Mouse (Mus musculus) myocyte (in vitro differentiated cells): ENCODE data around the gene Ppfibp1.

Experiments used
- CEBPB ChIP-seq: IDR thresholded peaks from 2 replicates; pipeline ENCODE4 v1.6.1; 2011; ENCODE audit warnings: mild to moderate bottlenecking, moderate library complexity; ENCODE audit not compliant: poor library complexity, insufficient read depth, severe bottlenecking
- E2F4 ChIP-seq: IDR thresholded peaks from one replicate; pipeline ENCODE4 v1.6.1; 2011; ENCODE audit warnings: mild to moderate bottlenecking, control low read depth, moderate library complexity; ENCODE audit not compliant: insufficient read depth
- MAX ChIP-seq: IDR thresholded peaks from one replicate; pipeline ENCODE4 v1.6.1; 2011; ENCODE audit warnings: low read depth, mild to moderate bottlenecking, control low read depth
- MYOD1 ChIP-seq, 3 experiments: IDR thresholded peaks; one replicate each; pipeline ENCODE4 v1.6.1; 2011; ENCODE audit warnings: control low read depth in 2 of 3, low read depth in 2 of 3, mild to moderate bottlenecking in 2 of 3, moderate library complexity in 1 of 3; ENCODE audit not compliant: insufficient read length in 2 of 3, control insufficient read depth in 1 of 3
- MYOG ChIP-seq, 3 experiments: IDR thresholded peaks; one replicate each; pipeline ENCODE4 v1.6.1; 2011; ENCODE audit warnings: control low read depth in 2 of 3, low read depth in 2 of 3, mild to moderate bottlenecking in 2 of 3; ENCODE audit not compliant: insufficient read length in 2 of 3, control insufficient read depth in 1 of 3, insufficient read depth in 1 of 3
- POLR2A ChIP-seq: IDR thresholded peaks from one replicate; pipeline ENCODE4 v1.6.1; 2011; ENCODE audit warnings: low read depth, mild to moderate bottlenecking, control low read depth, moderate library complexity; ENCODE audit not compliant: insufficient read length
- POLR2AphosphoS2 ChIP-seq: IDR thresholded peaks from one replicate; pipeline ENCODE4 v1.6.1; 2011; ENCODE audit warnings: low read depth, control low read depth; ENCODE audit not compliant: insufficient read length
- REST ChIP-seq: IDR thresholded peaks from one replicate; pipeline ENCODE4 v1.6.1; 2011; ENCODE audit warnings: mild to moderate bottlenecking, control low read depth, moderate library complexity; ENCODE audit not compliant: insufficient read depth, insufficient read length
- SRF ChIP-seq: IDR thresholded peaks from one replicate; pipeline ENCODE4 v1.6.1; 2011; ENCODE audit warnings: low read depth; ENCODE audit not compliant: control insufficient read depth, insufficient read length
- TCF12 ChIP-seq: IDR thresholded peaks from one replicate; pipeline ENCODE4 v1.6.1; 2011; ENCODE audit warnings: mild to moderate bottlenecking, control low read depth; ENCODE audit not compliant: poor library complexity, insufficient read depth, severe bottlenecking
- TCF3 ChIP-seq: IDR thresholded peaks from one replicate; pipeline ENCODE4 v1.6.1; 2011; ENCODE audit warnings: low read depth, control low read depth; ENCODE audit not compliant: insufficient read length
- USF1 ChIP-seq: IDR thresholded peaks from one replicate; pipeline ENCODE4 v1.6.1; 2011; ENCODE audit warnings: low read depth, mild to moderate bottlenecking, control low read depth, moderate library complexity

DNA sequence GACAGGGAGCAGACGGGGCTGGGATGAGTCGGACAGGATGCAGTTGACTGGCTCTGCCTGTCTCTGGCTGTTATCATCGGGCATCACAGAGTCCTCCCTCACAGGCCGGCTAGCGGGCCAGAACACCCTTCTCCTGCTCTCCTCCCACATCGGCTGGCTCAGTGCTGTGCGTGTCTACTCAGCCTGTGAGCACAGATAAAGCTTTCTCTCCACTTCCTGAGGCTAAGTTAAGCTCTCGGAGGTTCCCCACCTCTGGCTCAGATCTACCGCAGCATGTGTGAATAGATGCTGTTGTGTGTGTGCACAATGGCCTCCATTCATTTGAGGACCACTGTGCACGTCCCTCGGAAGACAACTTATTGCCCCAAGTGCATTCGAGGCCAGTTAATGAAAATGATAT is 67.6 kb downstream of the Ppfibp1 start:
- TF ChIP-seq MAX = no peak
- no peak for TF ChIP-seq USF1
- TF ChIP-seq POLR2A = no peak
- no peak for TF ChIP-seq REST
- no peak for TF ChIP-seq TCF12
- no peak for TF ChIP-seq E2F4
- no peak for TF ChIP-seq MYOG (IDR thresholded peaks at IDR 0.05; ENCODE audit: control insufficient read depth in 1 of 3, insufficient read depth in 1 of 3, insufficient read length in 2 of 3, low read depth in 2 of 3)
- no peak for TF ChIP-seq POLR2AphosphoS2
- no peak for TF ChIP-seq CEBPB
- no peak for TF ChIP-seq MYOD1 (IDR thresholded peaks at IDR 0.05; ENCODE audit: control insufficient read depth in 1 of 3, insufficient read length in 2 of 3, low read depth in 2 of 3)
- TF ChIP-seq SRF = no peak
- TF ChIP-seq TCF3 = no peak
